Mouse (Mus musculus): ENCODE data around the gene Dab2ip. TPM values are rescaled to one million over a fixed set of nuclear protein-coding genes. Genes with fewer than 3 reads are reported as not detected.

The Dab2ip gene
- polyA plus RNA-seq, 1 experiment from 2014 or later = 40.0 TPM

DNA sequence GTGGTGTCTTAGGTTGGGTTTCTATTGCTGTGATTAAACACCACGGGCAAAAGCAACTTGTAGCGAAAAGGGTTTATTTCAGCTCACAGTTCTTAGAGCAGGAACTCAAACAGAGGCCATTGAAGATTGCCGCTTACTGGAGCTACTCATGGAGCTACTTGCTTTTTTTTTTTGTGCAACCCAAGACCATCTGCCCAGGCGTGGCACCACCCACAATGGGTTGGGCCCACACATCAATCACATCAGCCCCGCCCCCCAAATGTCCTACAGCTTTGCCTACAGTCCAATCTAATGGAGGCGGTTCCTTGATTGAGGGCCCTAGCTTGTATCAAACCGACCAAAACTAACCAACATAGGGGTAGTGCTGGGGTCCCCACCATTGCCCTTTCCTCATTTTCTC, 205.8 kb downstream of the Dab2ip start:
- no peak for ATAC-seq (ENCODE audit: extremely low read depth, insufficient number of reproducible peaks, low FRiP score, low TSS enrichment)
- Histone ChIP-seq H3K4me3 (no peak overlapping the region), H3K9ac (no peak overlapping the region), H3K27ac (replicated peaks) (no peak overlapping the region), H3K4me2 (no peak overlapping the region), H3K36me3 (no peaks in the 10 kb centered on the region), H3K27me3 (replicated peaks) (no peaks in the 10 kb centered on the region), H3K4me1 (peaks cover 46% of the 10 kb centered on the region), H3K9me3 (no peaks in the 10 kb centered on the region)
- 84% methylated on average over 7 of the region's 7 CpGs for WGBS

DNA sequence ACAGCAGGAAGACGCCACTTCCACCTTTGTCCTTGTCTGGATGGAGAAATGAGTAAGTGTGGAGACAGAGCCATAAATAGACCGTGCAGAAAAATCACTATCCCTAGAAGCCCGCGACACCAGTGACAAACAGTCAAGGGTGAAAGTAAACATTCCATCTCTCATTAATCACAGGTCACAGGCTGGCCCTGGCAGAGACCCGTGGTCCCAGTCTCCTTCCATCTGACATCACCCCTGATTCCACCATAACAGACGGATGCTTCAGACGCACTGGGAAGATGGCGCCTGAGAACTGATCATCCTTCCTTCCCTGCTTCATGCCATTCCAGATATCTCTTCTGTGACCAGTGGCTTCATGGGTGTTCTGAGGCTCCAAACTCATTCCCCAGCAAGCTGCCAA, 206.3 kb downstream of the Dab2ip start:
- H3K4me2 ChIP-seq = no peak overlapping the region
- no peak overlapping the region for H3K27ac ChIP-seq (replicated peaks)
- no peaks in the 10 kb centered on the region for H3K36me3 ChIP-seq
- WGBS = 59% methylated on average over 8 of the region's 8 CpGs
- H3K27me3 ChIP-seq (replicated peaks) = no peaks in the 10 kb centered on the region
- peaks cover 51% of the 10 kb centered on the region for H3K4me1 ChIP-seq
- H3K9ac ChIP-seq = no peak overlapping the region
- no peak overlapping the region for H3K4me3 ChIP-seq
- H3K9me3 ChIP-seq = no peaks in the 10 kb centered on the region
- no peak for ATAC-seq (ENCODE audit: extremely low read depth, insufficient number of reproducible peaks, low FRiP score, low TSS enrichment)

DNA sequence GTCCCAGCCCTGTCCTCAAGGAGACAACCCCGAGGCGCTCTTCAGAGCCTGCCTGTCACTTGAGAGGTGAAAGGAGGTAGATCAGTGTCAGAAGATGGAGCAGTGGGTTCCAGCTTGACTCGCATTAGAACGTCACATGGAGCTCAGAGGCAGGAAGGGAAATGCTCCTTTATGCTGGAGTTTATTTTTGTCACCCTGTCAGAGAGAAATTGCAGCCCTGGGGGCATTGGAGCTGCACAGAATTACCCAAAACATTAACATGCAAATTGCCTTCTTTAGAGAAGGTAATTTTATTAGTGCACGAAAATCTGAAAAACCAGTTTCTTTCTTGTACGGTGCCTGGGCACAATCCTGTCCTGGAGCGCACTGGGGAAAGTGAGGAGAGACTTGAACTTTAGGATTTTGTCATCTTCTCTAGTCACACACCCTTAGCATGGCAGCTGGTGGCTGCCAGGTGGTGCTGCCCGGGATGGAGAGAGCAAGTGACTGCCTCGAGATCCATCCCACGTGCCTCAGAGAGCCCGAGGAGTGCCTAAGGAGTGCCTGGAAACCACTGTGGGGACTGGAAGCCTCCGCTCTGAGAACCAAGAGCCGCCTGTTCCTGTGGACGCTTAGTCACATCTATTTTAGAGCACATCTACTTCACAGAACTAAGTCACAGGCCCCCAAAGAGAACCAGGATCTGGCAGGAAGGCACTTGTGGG, 209.9 kb downstream of the Dab2ip start:
- H3K9me3 ChIP-seq = no peaks in the 10 kb centered on the region
- H3K27me3 ChIP-seq (replicated peaks) = no peaks in the 10 kb centered on the region
- H3K4me2 ChIP-seq = no peak overlapping the region
- whole genome bisulfite sequencing = 28% methylated on average over 14 of the region's 14 CpGs
- peak overlapping the region; percentile 47; the same call in 1 of the 2 replicates for H3K9ac ChIP-seq
- H3K4me3 ChIP-seq = no peak overlapping the region
- ATAC-seq (ENCODE audit: extremely low read depth, insufficient number of reproducible peaks, low FRiP score, low TSS enrichment) = 0 out of 2 replicates have a peak, but pooled peaks have one; percentile 40
- peaks cover 47% of the 10 kb centered on the region for H3K4me1 ChIP-seq
- H3K36me3 ChIP-seq = no peaks in the 10 kb centered on the region
- peak overlapping the region; percentile 83; the same call in 1 of the 2 replicates for H3K27ac ChIP-seq (replicated peaks)

DNA sequence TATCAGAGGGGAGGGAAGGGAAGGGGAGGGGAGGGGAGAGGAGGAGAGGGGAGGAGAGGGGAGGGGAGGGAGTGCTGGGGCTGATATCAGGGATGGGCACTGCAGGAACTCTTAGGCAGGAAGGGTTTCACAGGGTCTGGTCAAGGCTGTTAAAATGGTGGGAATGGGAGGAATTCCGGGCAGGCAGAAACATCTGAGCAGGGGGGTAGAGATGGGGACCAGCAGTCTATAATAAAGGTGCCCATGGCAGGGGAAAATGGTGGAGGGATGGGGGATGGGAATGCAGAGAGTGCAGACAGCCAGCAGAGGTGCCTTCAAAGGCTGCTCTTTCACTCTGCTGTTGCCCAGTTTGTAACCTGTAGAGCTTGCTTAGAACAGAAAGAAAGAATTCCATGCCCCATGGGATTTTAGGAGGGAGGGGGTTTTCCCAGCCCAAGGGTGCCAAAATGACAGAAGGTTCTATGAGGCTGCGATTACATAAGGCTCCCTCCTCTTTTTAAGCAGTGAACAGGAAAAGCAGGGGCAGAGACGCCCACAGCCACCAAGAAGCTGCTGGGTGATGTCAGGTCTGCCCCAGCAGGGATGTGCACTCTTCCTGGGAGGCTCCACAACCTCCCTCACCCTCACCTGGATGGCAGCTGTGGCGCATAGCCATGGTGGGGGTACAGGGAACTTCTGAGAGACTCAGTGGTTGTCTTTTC, 210.6 kb downstream of the Dab2ip start:
- WGBS = 32% methylated on average over 4 of the region's 4 CpGs

DNA sequence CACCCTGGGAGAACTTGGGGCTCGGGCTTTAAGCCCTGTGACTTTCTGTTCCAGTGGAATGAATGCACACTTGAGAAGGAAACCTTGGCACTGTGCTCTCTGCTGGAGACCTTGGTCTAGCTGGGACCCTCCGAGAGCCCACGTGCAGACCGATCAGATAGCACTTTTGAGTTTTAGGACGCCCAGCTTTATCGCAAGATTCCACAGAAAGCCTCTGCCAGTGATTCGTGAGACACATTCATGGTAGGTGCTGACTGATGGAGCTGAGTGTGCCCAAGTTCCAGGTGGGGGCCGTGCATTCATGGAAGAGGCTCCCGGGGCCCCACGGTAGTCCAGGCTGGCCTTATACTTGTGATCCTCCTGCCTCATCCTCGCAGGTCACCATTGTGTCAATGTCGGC, 211.3 kb downstream of the Dab2ip start:
- H3K27me3 ChIP-seq (replicated peaks) = no peaks in the 10 kb centered on the region
- H3K9me3 ChIP-seq = no peaks in the 10 kb centered on the region
- no peak overlapping the region for H3K4me3 ChIP-seq
- H3K36me3 ChIP-seq = no peaks in the 10 kb centered on the region
- no peak overlapping the region for H3K4me2 ChIP-seq
- H3K9ac ChIP-seq = peak overlapping the region; percentile 5; the same call in 1 of the 2 replicates
- no peak for ATAC-seq (ENCODE audit: extremely low read depth, insufficient number of reproducible peaks, low FRiP score, low TSS enrichment)
- peak overlapping the region; percentile 83 for H3K27ac ChIP-seq (replicated peaks)
- WGBS = 63% methylated on average over 12 of the region's 12 CpGs
- peaks cover 44% of the 10 kb centered on the region for H3K4me1 ChIP-seq

More for the DNA sequence above, 210.6 kb downstream of the Dab2ip start:
- Histone ChIP-seq H3K27me3 (replicated peaks) (no peaks in the 10 kb centered on the region), H3K4me2 (no peak overlapping the region), H3K27ac (replicated peaks) (peak overlapping the region; percentile 83), H3K36me3 (no peaks in the 10 kb centered on the region), H3K9me3 (no peaks in the 10 kb centered on the region), H3K9ac (peak overlapping the region; percentile 5; the same call in 1 of the 2 replicates), H3K4me3 (no peak overlapping the region), H3K4me1 (peaks cover 47% of the 10 kb centered on the region)
- peak; percentile 35; the same call in 1 of the 2 replicates for ATAC-seq (ENCODE audit: extremely low read depth, insufficient number of reproducible peaks, low FRiP score, low TSS enrichment)

DNA sequence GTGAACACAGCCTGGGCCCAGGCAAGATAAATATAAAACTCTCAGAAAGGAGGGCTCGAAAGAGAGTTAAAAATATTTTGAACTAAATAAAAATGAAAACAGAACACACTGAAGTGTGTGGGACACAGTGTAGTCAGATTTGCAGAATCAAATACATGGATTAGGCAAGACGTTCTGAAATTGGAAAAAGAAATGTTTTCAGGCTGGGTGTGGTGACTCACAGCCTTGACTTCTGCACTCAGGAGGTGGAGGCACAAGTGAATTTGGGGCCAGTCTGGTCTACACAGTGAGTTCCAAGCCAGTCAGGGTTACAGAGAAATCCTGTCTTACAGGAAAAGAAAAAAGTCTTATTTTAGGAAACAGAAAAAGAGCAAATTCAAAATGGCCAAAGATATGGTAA, 212.5 kb downstream of the Dab2ip start:
- no peak for ATAC-seq (ENCODE audit: extremely low read depth, insufficient number of reproducible peaks, low FRiP score, low TSS enrichment)
- WGBS = 56% methylated on average over 2 of the region's 2 CpGs
- Histone ChIP-seq H3K9me3 (no peaks in the 10 kb centered on the region), H3K9ac (no peak overlapping the region), H3K4me2 (no peak overlapping the region), H3K4me3 (no peak overlapping the region), H3K4me1 (peaks cover 55% of the 10 kb centered on the region), H3K27me3 (replicated peaks) (no peaks in the 10 kb centered on the region), H3K27ac (replicated peaks) (no peak overlapping the region), H3K36me3 (no peaks in the 10 kb centered on the region)

DNA sequence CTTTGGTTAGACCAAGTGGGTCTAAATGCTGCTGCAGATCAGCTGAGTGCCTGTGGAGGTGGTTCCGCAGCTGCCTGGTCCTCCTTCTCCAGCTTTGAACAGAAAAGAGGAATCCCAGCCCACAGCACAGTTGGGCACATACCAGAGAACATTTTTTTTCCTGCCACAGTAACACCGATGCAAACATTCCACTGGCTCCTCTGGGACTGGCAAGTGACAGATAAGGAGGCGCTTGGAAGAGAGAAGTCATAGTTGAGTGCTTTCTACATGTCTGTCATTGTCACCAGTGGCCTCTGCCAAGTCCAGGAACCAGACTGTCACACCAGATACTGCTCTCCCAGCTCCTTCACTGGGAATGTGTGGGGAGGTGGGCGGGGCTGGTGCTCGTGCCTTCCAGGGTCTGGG, 217.6 kb downstream of the Dab2ip start:
- Histone ChIP-seq H3K27ac (replicated peaks) (peak overlapping the region; percentile 79), H3K4me1 (peaks cover 48% of the 10 kb centered on the region), H3K9me3 (no peaks in the 10 kb centered on the region), H3K4me3 (peak overlapping the region; percentile 22), H3K4me2 (peak overlapping the region; percentile 43), H3K9ac (0 out of 2 replicates have a peak overlapping the region, but pooled peaks have one; percentile 29), H3K27me3 (replicated peaks) (no peaks in the 10 kb centered on the region), H3K36me3 (no peaks in the 10 kb centered on the region)
- peak; percentile 78; the same call in 1 of the 2 replicates for ATAC-seq (ENCODE audit: extremely low read depth, insufficient number of reproducible peaks, low FRiP score, low TSS enrichment)
- 9% methylated on average over 5 of the region's 5 CpGs for WGBS

DNA sequence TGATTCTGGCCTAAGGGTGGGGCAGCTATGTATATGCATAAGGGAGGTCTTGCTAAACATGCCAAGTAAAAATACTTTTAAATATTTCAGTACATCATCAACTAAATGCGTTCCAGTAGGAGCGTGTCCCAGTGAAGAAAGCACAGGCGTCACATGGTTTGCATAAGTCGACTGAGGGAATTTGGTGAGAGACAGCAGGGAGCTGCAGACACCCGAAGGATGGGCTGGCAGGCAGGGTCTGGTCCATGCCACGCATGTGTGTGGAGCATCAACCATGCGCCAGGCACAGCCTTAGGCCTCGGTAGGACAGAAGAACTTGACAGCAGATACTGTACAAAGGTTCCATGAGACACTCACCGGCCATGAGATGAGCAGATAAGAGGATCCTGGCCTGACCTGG, 218.9 kb downstream of the Dab2ip start:
- Histone ChIP-seq H3K27ac (replicated peaks) (peak overlapping the region; percentile 79; the same call in 1 of the 2 replicates), H3K27me3 (replicated peaks) (no peaks in the 10 kb centered on the region), H3K4me1 (peaks cover 51% of the 10 kb centered on the region), H3K9me3 (no peaks in the 10 kb centered on the region), H3K4me3 (peak overlapping the region; percentile 22; the same call in 1 of the 2 replicates), H3K9ac (peak overlapping the region; percentile 44; the same call in 1 of the 2 replicates), H3K36me3 (no peaks in the 10 kb centered on the region), H3K4me2 (peak overlapping the region; percentile 43)
- ATAC-seq (ENCODE audit: extremely low read depth, insufficient number of reproducible peaks, low FRiP score, low TSS enrichment) = no peak
- 68% methylated on average over 9 of the region's 9 CpGs for WGBS

DNA sequence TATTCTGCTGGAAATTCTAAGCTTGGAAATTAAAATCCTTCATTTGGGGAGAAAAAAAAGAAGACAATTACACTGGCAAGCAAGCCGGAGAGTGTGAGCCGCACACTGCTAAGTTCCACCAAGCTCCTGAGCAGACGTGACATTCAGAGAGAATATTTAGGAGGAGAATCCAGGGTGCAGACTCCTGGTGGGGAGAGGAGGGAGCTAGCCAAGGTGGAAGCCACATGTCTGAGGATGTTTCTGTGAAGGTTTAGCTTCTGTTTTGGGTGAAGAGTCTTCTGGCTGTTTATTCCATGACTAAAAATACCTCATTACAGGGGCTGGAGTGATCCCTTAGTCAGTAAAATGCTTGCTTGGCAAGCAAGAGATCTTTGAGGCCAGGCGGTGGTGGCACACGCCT, 221.2 kb downstream of the Dab2ip start:
- H3K4me2 ChIP-seq = no peak overlapping the region
- no peaks in the 10 kb centered on the region for H3K36me3 ChIP-seq
- H3K27ac ChIP-seq (replicated peaks) = no peak overlapping the region
- peaks cover 5% of the 10 kb centered on the region; the same call in 1 of the 2 replicates for H3K27me3 ChIP-seq (replicated peaks)
- H3K9me3 ChIP-seq = no peaks in the 10 kb centered on the region
- WGBS = 81% methylated on average over 5 of the region's 5 CpGs
- peaks cover 58% of the 10 kb centered on the region for H3K4me1 ChIP-seq
- no peak overlapping the region for H3K4me3 ChIP-seq
- no peak for ATAC-seq (ENCODE audit: extremely low read depth, insufficient number of reproducible peaks, low FRiP score, low TSS enrichment)
- no peak overlapping the region for H3K9ac ChIP-seq

Measured in heart, embryonic 13.5 days (tissue).